Mouse (Mus musculus): Measurements from ENCODE around the gene Mecom. TPM values are rescaled to one million over a fixed set of nuclear protein-coding genes. Genes with fewer than 3 reads are reported as not detected.
A peak's percentile ranks its signal among the peaks of the same experiment; 100 is the strongest.

Mecom gene
- polyA plus RNA-seq, 1 experiment from 2014 or later, result 10.2 TPM

DNA sequence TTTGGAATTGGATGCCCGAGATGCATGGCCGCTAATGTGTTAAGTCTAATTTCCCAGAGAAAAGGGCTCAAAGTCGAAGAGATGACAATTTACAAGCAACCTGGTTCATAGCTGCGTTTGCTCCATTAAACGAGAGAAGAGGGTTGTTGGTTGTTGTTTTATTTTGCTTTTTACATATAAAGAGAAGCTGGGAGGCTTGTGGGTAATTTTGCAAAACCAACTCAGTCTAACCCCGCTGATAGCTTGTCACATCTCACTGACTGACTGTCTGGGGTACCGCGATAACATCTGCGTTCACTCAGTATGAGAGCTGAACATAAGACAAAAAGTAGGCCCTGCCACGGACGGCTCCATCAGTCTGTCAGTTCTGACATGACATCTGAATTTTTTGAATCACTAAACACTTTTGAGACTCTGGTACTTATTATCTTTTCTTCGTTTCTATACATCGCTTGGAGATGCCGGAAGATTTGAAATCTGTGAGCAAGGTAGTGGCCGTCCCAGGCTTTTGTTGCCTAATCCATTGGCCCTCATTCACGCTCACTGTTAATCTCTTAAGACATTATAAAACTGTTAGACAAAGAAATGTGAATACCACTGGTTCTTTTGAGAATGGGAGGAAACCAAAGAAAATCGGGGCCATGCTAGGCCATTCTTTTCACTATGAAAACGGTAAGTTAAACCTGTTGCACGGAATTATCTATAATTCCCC lies 327.0 kb downstream of the Mecom start:
- H3K4me2 ChIP-seq (ENCODE audit: low read depth, low read length), result no peak overlapping the region
- H3K9ac ChIP-seq (ENCODE audit: low read depth, low read length), result no peak overlapping the region
- 79% methylated on average over 19 of the region's 19 CpGs for WGBS

DNA sequence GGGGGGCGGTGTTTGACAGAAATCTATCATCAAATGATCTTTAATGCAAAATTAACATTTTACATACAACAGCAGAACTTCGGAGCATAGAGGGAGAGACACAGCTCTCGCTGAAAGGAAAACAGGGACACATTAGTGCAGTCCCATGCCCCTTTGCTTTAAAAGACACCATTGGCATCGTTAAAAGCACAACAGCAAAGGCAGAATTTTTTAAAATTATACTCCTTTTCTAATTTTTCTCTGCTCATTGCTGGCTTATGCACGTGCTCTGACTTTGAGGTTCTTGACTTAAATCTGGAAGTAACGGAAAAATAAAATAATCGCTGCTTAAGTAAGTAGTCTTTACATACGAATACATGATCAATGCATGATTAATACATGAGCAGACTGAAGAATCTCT lies 327.9 kb downstream of the Mecom start:
- no peak overlapping the region for H3K27ac ChIP-seq (ENCODE audit: low read length)
- H3K4me1 ChIP-seq (ENCODE audit: control insufficient read depth, insufficient read depth, low read length), result 0 out of 2 replicates have a peak, but pooled peaks cover 5% of the 10 kb centered on the region
- no peaks in the 10 kb centered on the region for H3K36me3 ChIP-seq (ENCODE audit: control insufficient read depth, insufficient read depth, low read length)
- no peak overlapping the region for H3K9ac ChIP-seq (ENCODE audit: low read depth, low read length)
- H3K27me3 ChIP-seq (replicated peaks; ENCODE audit: control insufficient read depth, insufficient read depth, low read length), result no peaks in the 10 kb centered on the region; the same call in 1 of the 2 replicates
- H3K9me3 ChIP-seq (ENCODE audit: control insufficient read depth, low read length), result no peaks in the 10 kb centered on the region
- no peak overlapping the region; the same call in 1 of the 2 replicates for H3K4me3 ChIP-seq (ENCODE audit: low read length)
- ATAC-seq, result no peak
- WGBS, result 52% methylated on average over 8 of the region's 8 CpGs
- H3K4me2 ChIP-seq (ENCODE audit: low read depth, low read length), result peak overlapping the region; percentile 39

More for the DNA sequence above, 327.0 kb downstream of the Mecom start:
- H3K4me1 ChIP-seq (ENCODE audit: control insufficient read depth, insufficient read depth, low read length), result 0 out of 2 replicates have a peak, but pooled peaks cover 5% of the 10 kb centered on the region
- H3K4me3 ChIP-seq (ENCODE audit: low read length), result no peak overlapping the region
- no peaks in the 10 kb centered on the region for H3K9me3 ChIP-seq (ENCODE audit: control insufficient read depth, low read length)
- ATAC-seq, result no peak
- no peaks in the 10 kb centered on the region; the same call in 1 of the 2 replicates for H3K27me3 ChIP-seq (replicated peaks; ENCODE audit: control insufficient read depth, insufficient read depth, low read length)
- no peak overlapping the region for H3K27ac ChIP-seq (ENCODE audit: low read length)
- no peaks in the 10 kb centered on the region for H3K36me3 ChIP-seq (ENCODE audit: control insufficient read depth, insufficient read depth, low read length)

DNA sequence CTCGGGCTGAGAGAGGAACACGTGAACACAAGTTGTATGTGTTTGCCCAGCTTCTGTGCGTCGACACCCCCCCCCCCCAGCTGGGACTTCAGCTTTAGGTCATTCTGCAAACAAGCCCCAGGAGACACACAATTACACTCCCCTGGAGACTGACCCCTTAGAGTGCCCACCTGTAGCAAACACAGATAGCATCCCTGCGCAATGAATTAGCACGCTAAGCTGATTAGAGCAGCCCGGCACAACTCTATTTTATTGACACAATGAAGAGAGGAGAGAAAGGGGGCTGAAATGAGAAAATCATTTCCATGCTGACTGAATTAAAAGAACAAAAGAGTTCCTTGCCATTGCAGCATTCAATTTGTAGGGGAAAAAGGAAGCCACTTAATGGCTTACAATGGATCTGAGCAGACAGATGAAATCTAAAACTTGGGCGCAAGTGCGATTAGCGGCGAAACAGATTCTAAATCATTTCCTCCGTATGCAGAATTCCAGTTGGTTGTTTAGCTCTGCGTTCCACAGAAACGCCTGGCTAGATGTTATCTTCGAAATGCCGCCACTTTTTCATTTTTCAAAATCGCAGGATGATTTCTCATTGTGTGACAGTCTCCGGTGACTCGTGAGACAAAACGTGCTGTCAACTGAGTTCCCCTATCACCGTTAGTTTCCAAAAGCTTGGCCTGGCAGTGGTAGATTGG lies 328.5 kb downstream of the Mecom start:
- Histone ChIP-seq H3K9me3 (ENCODE audit: control insufficient read depth, low read length) (no peaks in the 10 kb centered on the region), H3K27ac (ENCODE audit: low read length) (no peak overlapping the region), H3K27me3 (replicated peaks; ENCODE audit: control insufficient read depth, insufficient read depth, low read length) (no peaks in the 10 kb centered on the region; the same call in 1 of the 2 replicates), H3K4me3 (ENCODE audit: low read length) (peak overlapping the region; percentile 12; the same call in 1 of the 2 replicates), H3K9ac (ENCODE audit: low read depth, low read length) (no peak overlapping the region), H3K4me2 (ENCODE audit: low read depth, low read length) (peak overlapping the region; percentile 39), H3K36me3 (ENCODE audit: control insufficient read depth, insufficient read depth, low read length) (no peaks in the 10 kb centered on the region), H3K4me1 (ENCODE audit: control insufficient read depth, insufficient read depth, low read length) (peaks cover 8% of the 10 kb centered on the region; the same call in 1 of the 2 replicates)
- 13% methylated on average over 21 of the region's 21 CpGs for WGBS
- no peak for ATAC-seq

DNA sequence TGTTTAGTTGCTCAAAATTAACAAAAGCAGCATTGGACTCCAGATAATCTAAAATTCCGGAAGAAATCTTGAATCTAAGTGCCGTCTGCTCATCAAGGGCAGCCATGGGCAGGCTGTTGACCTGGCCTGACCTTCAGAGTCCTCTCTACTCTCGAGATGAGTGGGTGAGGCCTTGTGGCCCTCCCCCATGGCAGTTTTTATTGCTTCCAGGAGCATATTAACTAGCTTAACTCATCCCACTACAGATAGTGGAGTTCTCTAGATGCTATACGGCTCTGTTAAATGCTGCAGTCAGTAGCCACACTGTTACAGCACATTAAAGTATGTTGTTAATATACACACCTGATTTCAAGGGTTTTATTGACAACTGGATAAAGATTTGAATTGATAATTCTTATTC lies 333.2 kb downstream of the Mecom start:
- Histone ChIP-seq H3K27me3 (replicated peaks; ENCODE audit: control insufficient read depth, insufficient read depth, low read length) (no peaks in the 10 kb centered on the region; the same call in 1 of the 2 replicates), H3K9ac (ENCODE audit: low read depth, low read length) (no peak overlapping the region), H3K9me3 (ENCODE audit: control insufficient read depth, low read length) (no peaks in the 10 kb centered on the region), H3K4me2 (ENCODE audit: low read depth, low read length) (no peak overlapping the region), H3K27ac (ENCODE audit: low read length) (no peak overlapping the region), H3K4me3 (ENCODE audit: low read length) (no peak overlapping the region), H3K4me1 (ENCODE audit: control insufficient read depth, insufficient read depth, low read length) (peaks cover 15% of the 10 kb centered on the region), H3K36me3 (ENCODE audit: control insufficient read depth, insufficient read depth, low read length) (no peaks in the 10 kb centered on the region)
- ATAC-seq, result peak; percentile 60
- 42% methylated on average over 4 of the region's 4 CpGs for WGBS

DNA sequence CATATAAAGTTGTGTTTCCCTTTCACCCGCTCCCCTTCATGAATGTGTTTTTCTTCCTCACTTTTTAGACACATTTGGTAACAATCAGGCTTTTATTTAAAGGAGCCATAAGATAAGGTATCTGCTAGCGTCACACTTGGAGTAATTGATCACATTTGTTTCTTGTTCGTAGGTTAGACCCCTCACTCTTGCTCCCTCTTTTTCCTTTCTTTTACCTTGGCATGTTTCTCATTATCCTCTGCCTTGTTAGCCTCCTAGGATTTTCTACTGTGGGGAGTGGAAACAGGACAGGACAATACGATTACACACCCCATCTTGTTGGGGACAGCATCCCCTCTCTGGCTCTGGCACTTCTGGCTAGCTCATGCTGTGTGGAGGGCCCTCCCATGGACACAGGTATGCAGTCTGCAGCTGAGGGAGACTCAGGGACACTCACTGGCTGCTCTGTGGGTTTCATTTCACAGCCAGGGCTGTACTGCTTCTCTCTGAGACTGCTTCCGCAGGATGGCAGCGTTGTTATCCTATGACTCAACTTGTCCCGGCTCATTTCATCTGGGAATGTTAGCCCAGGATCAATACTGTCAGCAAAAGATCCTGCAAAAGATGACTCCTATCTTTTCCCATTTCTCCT lies 334.2 kb downstream of the Mecom start:
- no peaks in the 10 kb centered on the region for H3K9me3 ChIP-seq (ENCODE audit: control insufficient read depth, low read length)
- no peak overlapping the region for H3K27ac ChIP-seq (ENCODE audit: low read length)
- no peaks in the 10 kb centered on the region for H3K27me3 ChIP-seq (replicated peaks; ENCODE audit: control insufficient read depth, insufficient read depth, low read length)
- no peak overlapping the region for H3K4me2 ChIP-seq (ENCODE audit: low read depth, low read length)
- peaks cover 9% of the 10 kb centered on the region for H3K4me1 ChIP-seq (ENCODE audit: control insufficient read depth, insufficient read depth, low read length)
- WGBS, result 32% methylated on average over 7 of the region's 7 CpGs
- H3K36me3 ChIP-seq (ENCODE audit: control insufficient read depth, insufficient read depth, low read length), result no peaks in the 10 kb centered on the region
- H3K4me3 ChIP-seq (ENCODE audit: low read length), result no peak overlapping the region
- H3K9ac ChIP-seq (ENCODE audit: low read depth, low read length), result no peak overlapping the region
- peak; percentile 69 for ATAC-seq

DNA sequence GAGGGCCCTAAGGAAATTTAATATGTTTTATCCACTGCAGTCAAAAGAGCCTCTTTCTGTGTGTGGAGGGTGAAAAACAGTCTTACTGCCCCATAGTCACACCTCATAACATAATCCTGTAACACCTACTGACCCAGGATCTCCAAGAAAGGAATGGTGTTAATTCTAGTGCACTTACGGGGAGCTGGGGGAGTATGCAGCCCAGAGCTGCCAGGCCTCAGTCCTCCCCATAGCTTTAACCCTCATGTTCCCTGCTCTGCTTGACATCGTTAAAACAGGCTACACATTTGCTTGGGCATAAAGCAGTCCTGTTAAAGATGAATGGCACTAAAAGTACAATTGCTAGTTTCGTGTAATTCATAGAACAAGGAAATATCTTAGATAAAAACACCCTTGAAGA lies 335.0 kb downstream of the Mecom start:
- H3K27ac ChIP-seq (ENCODE audit: low read length), result no peak overlapping the region
- ATAC-seq, result no peak
- WGBS, result 43% methylated on average over 3 of the region's 3 CpGs

DNA sequence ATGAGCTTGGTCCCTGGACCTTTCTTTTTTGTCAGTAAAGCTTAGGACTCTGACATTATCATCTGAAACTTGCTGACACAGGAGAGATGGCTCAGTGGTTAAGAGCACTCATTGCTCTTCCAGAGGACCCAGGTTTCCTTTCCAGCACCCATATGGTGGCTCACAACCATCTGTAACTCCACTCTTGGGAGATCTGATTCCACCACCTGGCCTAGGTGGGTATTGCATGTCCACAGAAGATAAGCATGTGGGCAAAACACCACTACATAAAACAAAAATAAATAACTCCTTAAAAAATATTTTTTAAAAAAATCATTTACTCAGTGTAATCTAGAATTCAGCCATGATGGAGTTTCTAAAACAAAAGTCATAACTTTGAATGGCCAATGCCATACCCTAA lies 338.7 kb downstream of the Mecom start:
- no peak for ATAC-seq
- Histone ChIP-seq H3K9me3 (ENCODE audit: control insufficient read depth, low read length) (no peaks in the 10 kb centered on the region), H3K4me1 (ENCODE audit: control insufficient read depth, insufficient read depth, low read length) (peaks cover 7% of the 10 kb centered on the region)

More for the DNA sequence above, 335.0 kb downstream of the Mecom start:
- H3K36me3 ChIP-seq (ENCODE audit: control insufficient read depth, insufficient read depth, low read length), result no peaks in the 10 kb centered on the region
- no peak overlapping the region for H3K4me2 ChIP-seq (ENCODE audit: low read depth, low read length)
- H3K4me1 ChIP-seq (ENCODE audit: control insufficient read depth, insufficient read depth, low read length), result peaks cover 9% of the 10 kb centered on the region
- no peaks in the 10 kb centered on the region for H3K27me3 ChIP-seq (replicated peaks; ENCODE audit: control insufficient read depth, insufficient read depth, low read length)
- no peaks in the 10 kb centered on the region for H3K9me3 ChIP-seq (ENCODE audit: control insufficient read depth, low read length)
- no peak overlapping the region for H3K4me3 ChIP-seq (ENCODE audit: low read length)
- no peak overlapping the region for H3K9ac ChIP-seq (ENCODE audit: low read depth, low read length)

DNA sequence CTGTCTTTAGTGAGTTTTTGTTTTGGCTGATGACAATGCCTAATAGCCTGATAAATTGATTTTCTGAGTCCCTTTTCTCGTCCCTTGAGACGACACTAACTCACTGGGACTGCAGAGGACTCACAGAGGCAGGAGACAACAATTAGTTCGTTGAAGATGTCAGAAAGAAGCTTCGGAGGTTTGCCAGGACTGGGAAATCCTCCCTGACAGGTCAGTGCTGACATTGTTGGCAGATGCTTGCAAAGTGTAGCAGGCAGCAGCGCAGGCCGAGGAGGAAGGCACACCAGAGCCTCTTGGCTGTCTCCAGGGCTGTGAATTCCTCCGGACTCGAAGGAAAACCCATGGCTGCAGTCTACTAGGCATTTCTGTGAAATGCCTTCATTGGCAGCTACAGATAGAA lies 339.9 kb downstream of the Mecom start:
- 57% methylated on average over 8 of the region's 8 CpGs for WGBS

More for the DNA sequence above, 338.7 kb downstream of the Mecom start:
- Histone ChIP-seq H3K36me3 (ENCODE audit: control insufficient read depth, insufficient read depth, low read length) (no peaks in the 10 kb centered on the region), H3K27ac (ENCODE audit: low read length) (no peak overlapping the region), H3K4me2 (ENCODE audit: low read depth, low read length) (no peak overlapping the region), H3K4me3 (ENCODE audit: low read length) (no peak overlapping the region), H3K9ac (ENCODE audit: low read depth, low read length) (no peak overlapping the region), H3K27me3 (replicated peaks; ENCODE audit: control insufficient read depth, insufficient read depth, low read length) (no peaks in the 10 kb centered on the region)

DNA sequence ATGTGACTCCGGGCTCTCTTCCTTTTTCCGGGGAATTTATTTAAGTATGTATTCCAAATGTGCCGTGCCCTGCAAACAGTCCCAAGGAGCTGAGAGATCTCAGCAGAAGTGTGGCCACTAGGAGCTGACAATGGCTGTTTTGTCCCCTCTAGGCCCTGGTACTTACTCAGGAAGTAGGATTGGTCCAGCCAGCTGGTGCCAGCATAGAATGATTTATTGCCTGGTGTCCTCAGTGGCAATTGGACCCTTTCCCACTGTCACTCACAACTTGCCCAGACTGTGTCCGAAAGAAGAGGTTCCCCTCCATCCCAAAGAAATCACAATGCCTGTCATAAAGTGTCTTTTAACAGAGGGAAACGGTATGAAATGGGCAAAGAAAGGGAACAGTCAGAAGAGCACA lies 340.4 kb downstream of the Mecom start:
- H3K4me2 ChIP-seq (ENCODE audit: low read depth, low read length), result no peak overlapping the region
- H3K9me3 ChIP-seq (ENCODE audit: control insufficient read depth, low read length), result no peaks in the 10 kb centered on the region
- no peak overlapping the region for H3K9ac ChIP-seq (ENCODE audit: low read depth, low read length)
- no peaks in the 10 kb centered on the region for H3K27me3 ChIP-seq (replicated peaks; ENCODE audit: control insufficient read depth, insufficient read depth, low read length)
- H3K27ac ChIP-seq (ENCODE audit: low read length), result no peak overlapping the region
- ATAC-seq, result no peak
- no peak overlapping the region for H3K4me3 ChIP-seq (ENCODE audit: low read length)
- 49% methylated on average over 5 of the region's 5 CpGs for WGBS
- H3K4me1 ChIP-seq (ENCODE audit: control insufficient read depth, insufficient read depth, low read length), result no peaks in the 10 kb centered on the region
- H3K36me3 ChIP-seq (ENCODE audit: control insufficient read depth, insufficient read depth, low read length), result no peaks in the 10 kb centered on the region

More for the DNA sequence above, 339.9 kb downstream of the Mecom start:
- no peak overlapping the region for H3K27ac ChIP-seq (ENCODE audit: low read length)
- no peak overlapping the region for H3K4me2 ChIP-seq (ENCODE audit: low read depth, low read length)
- ATAC-seq, result no peak
- H3K4me1 ChIP-seq (ENCODE audit: control insufficient read depth, insufficient read depth, low read length), result no peaks in the 10 kb centered on the region
- H3K9ac ChIP-seq (ENCODE audit: low read depth, low read length), result no peak overlapping the region
- no peaks in the 10 kb centered on the region for H3K9me3 ChIP-seq (ENCODE audit: control insufficient read depth, low read length)
- no peaks in the 10 kb centered on the region for H3K36me3 ChIP-seq (ENCODE audit: control insufficient read depth, insufficient read depth, low read length)
- no peaks in the 10 kb centered on the region for H3K27me3 ChIP-seq (replicated peaks; ENCODE audit: control insufficient read depth, insufficient read depth, low read length)
- H3K4me3 ChIP-seq (ENCODE audit: low read length), result no peak overlapping the region
